Mouse (Mus musculus): ENCODE data around the gene Rag2. TPM values are rescaled to one million over a fixed set of nuclear protein-coding genes. Genes with fewer than 3 reads are reported as not detected.

Rag2 gene
- polyA plus RNA-seq, 1 experiment from 2014 or later = 0.22 TPM

DNA sequence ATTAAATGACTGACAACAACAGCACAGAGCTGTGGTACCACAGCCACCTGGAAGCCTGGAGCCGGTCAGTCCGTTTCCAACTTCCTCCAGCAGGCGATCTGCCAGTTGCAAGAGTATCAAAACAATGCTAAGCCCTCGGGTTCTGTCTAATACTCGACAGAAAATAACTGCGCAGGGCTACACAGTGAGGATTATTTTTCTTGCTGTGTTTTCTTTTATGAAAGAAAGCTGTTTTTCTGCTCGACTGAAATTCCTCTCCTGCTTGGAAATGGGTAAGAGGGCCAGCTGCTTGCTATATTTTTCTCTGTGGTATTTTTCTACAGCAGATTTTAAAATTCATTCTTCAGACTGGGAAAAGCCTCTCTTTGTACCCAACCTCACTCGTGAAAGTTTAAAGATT, 23.8 kb upstream of the Rag2 start:
- Histone ChIP-seq H3K9me3 (replicated peaks) (no peaks in the 10 kb centered on the region), H3K27ac (no peak overlapping the region), H3K4me2 (replicated peaks) (no peak overlapping the region), H3K4me3 (no peak overlapping the region), H3K36me3 (no peaks in the 10 kb centered on the region), H3K4me1 (peaks cover 11% of the 10 kb centered on the region; the same call in 1 of the 2 replicates), H3K27me3 (no peaks in the 10 kb centered on the region), H3K9ac (no peak overlapping the region)
- WGBS = 38% methylated on average over 8 of the region's 8 CpGs
- no peak for ATAC-seq (ENCODE audit: low FRiP score)

GRCm38 (mm10) chr2:101603099-101603498, 21.4 kb upstream of the Rag2 start:
- no peaks in the 10 kb centered on the region for H3K36me3 ChIP-seq
- H3K9me3 ChIP-seq (replicated peaks) = no peaks in the 10 kb centered on the region
- WGBS = 94% methylated on average over 1 of the region's 1 CpGs
- no peak overlapping the region for H3K9ac ChIP-seq
- ATAC-seq (ENCODE audit: low FRiP score) = no peak
- H3K4me3 ChIP-seq = no peak overlapping the region
- H3K27ac ChIP-seq = no peak overlapping the region
- no peaks in the 10 kb centered on the region for H3K27me3 ChIP-seq
- peaks cover 10% of the 10 kb centered on the region; the same call in 1 of the 2 replicates for H3K4me1 ChIP-seq
- no peak overlapping the region for H3K4me2 ChIP-seq (replicated peaks)

DNA sequence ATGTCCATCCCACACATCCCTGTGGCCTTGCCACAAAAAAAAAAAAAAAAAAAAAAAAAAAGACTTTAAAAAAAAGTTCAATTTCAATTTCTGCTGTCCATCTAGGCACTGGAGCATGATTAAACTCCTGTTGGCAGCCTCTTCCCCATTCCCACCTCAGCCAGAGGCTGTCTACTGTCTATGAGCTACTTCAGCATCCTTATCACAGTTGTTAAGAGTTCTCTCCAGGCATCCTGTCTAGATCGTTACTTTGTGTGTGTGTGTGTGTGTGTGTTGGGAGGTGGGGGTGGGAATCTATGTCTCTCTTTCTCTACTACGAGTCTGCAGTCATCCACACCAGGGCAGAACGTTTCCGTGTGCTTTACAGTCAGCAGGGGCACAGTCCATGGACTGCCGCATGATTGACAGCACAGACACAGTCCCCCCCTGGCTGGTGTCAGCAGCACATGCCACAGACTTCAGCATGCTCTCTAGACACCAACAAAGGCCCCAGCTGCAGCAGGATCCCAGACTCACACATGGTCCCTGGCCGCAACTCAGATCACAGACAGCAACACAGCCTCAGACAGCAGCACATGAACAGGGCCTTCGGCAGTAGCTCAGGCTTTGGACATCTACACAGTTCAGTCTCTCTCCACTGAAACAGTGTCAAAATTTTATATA, 16.2 kb upstream of the Rag2 start:
- Histone ChIP-seq H3K9me3 (replicated peaks) (no peaks in the 10 kb centered on the region), H3K27ac (peak overlapping the region; percentile 40; the same call in 1 of the 2 replicates), H3K4me1 (peaks cover 4% of the 10 kb centered on the region), H3K4me2 (replicated peaks) (no peak overlapping the region), H3K4me3 (no peak overlapping the region), H3K27me3 (no peaks in the 10 kb centered on the region), H3K9ac (no peak overlapping the region), H3K36me3 (no peaks in the 10 kb centered on the region)
- peak; percentile 95 for ATAC-seq (ENCODE audit: low FRiP score)
- 39% methylated on average over 7 of the region's 7 CpGs for WGBS

- H3K9me3 ChIP-seq (replicated peaks) = no peaks in the 10 kb centered on the region
- no peak overlapping the region for H3K9ac ChIP-seq
- no peak overlapping the region for H3K4me3 ChIP-seq
- no peak overlapping the region for H3K4me2 ChIP-seq (replicated peaks)
- no peak for ATAC-seq (ENCODE audit: low FRiP score)
- no peaks in the 10 kb centered on the region for H3K27me3 ChIP-seq
- WGBS = 90% methylated on average over 3 of the region's 3 CpGs
- no peaks in the 10 kb centered on the region for H3K36me3 ChIP-seq
- H3K27ac ChIP-seq = no peak overlapping the region
- peaks cover 9% of the 10 kb centered on the region for H3K4me1 ChIP-seq
Observed at GRCm38 (mm10) chr2:101610861-101611260, 13.7 kb upstream of the Rag2 start.

DNA sequence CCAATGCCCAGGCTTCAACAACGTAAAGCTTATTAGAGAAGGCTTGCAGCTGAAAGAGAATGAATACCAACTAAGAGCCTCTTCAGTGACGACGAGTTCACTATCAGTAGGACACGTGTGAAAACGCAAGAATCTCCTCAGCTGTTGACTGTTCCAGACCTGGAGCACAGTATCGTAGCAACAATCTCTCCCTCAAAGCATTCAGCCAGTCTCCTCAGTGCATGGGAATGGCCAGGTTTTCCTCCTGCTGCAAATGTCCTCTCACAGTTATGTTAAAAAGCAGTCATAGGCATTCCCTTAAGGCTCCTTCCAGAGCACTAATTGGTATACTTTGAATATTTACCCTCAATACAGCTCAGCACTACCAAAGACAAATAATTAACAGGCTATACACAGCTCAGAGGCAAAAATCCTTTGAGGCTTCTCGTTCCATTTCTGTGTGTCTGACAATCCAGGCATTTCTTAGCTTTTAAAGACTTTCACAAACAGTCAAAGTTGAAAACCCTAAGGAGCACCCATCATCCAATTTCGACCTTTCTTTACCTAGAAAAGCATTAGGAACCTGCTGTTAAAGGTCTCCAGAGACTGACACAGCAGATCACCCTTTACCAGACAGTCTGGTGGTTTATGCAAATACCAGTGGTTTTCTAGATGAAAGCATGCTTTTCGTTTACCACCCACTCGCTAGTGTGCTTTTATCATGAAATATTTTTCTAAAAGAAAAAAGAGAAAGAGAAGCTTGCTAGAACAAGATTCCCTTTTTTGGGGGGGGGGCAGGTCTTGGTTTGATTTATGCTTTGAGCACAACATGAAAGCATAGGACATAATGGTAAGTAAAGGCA, 8.8 kb upstream of the Rag2 start:
- WGBS = 82% methylated on average over 10 of the region's 10 CpGs
- H3K4me3 ChIP-seq = no peak overlapping the region
- ATAC-seq (ENCODE audit: low FRiP score) = no peak
- no peaks in the 10 kb centered on the region for H3K36me3 ChIP-seq
- no peak overlapping the region for H3K27ac ChIP-seq
- peaks cover 6% of the 10 kb centered on the region; the same call in 1 of the 2 replicates for H3K4me1 ChIP-seq
- H3K4me2 ChIP-seq (replicated peaks) = no peak overlapping the region
- no peaks in the 10 kb centered on the region for H3K27me3 ChIP-seq
- no peak overlapping the region for H3K9ac ChIP-seq
- H3K9me3 ChIP-seq (replicated peaks) = no peaks in the 10 kb centered on the region

GRCm38 (mm10) chr2:101618373-101618772, 6.1 kb upstream of the Rag2 start:
- Histone ChIP-seq H3K27me3 (no peaks in the 10 kb centered on the region), H3K4me2 (replicated peaks) (no peak overlapping the region), H3K4me3 (no peak overlapping the region), H3K9ac (no peak overlapping the region), H3K27ac (no peak overlapping the region), H3K9me3 (replicated peaks) (no peaks in the 10 kb centered on the region), H3K36me3 (no peaks in the 10 kb centered on the region), H3K4me1 (peaks cover 6% of the 10 kb centered on the region; the same call in 1 of the 2 replicates)
- no peak for ATAC-seq (ENCODE audit: low FRiP score)
- 92% methylated on average over 4 of the region's 4 CpGs for whole genome bisulfite sequencing

GRCm38 (mm10) chr2:101620899-101621298, 3.6 kb upstream of the Rag2 start:
- Histone ChIP-seq H3K27me3 (no peaks in the 10 kb centered on the region), H3K9ac (no peak overlapping the region), H3K4me2 (replicated peaks) (no peak overlapping the region), H3K9me3 (replicated peaks) (no peaks in the 10 kb centered on the region), H3K4me1 (peaks cover 9% of the 10 kb centered on the region), H3K36me3 (no peaks in the 10 kb centered on the region), H3K4me3 (no peak overlapping the region), H3K27ac (no peak overlapping the region)
- 80% methylated on average over 3 of the region's 3 CpGs for WGBS
- ATAC-seq (ENCODE audit: low FRiP score) = no peak

DNA sequence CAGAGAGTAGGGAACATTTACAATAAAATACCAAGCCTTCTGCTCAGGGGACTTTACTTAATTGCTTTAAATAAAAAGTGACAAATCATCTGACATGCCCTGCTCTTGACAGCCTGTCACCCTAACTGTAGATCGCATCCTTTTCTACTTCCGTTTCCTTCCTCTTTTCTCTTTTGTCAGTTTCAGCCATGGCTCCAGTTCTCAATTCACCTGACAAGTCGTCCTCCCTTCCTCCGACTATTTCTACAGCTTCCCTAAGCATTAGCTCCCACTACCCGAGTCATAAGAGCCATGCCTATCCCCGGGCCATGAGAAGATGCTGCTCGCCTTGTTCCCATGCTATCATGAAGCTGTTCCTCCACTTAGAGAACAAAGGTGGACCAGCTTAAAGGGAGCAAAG, 2.9 kb upstream of the Rag2 start:
- Histone ChIP-seq H3K36me3 (no peaks in the 10 kb centered on the region), H3K9me3 (replicated peaks) (no peaks in the 10 kb centered on the region), H3K27ac (no peak overlapping the region), H3K4me1 (peaks cover 9% of the 10 kb centered on the region), H3K4me2 (replicated peaks) (no peak overlapping the region), H3K4me3 (no peak overlapping the region), H3K9ac (no peak overlapping the region), H3K27me3 (no peaks in the 10 kb centered on the region)
- 73% methylated on average over 7 of the region's 7 CpGs for WGBS
- ATAC-seq (ENCODE audit: low FRiP score) = no peak

DNA sequence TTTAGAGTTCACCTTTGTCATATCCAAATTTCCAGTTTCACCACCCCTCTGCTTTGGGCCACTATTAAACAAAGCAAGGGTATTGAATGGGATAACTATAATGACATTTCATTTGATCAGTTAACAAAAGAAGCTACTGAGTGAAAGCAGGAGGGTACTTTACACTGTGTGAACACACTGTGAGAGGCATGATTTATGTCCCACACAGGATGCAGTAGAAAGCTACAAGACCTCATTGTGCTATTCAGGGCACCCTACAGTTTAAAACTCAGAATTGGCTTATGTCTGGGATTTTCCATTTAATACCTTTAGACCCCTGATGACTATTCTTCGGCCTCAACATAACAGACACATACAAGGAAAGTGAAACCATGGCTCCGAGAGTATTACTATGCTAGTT, 1.5 kb upstream of the Rag2 start:
- Histone ChIP-seq H3K36me3 (no peaks in the 10 kb centered on the region), H3K9ac (no peak overlapping the region), H3K4me3 (no peak overlapping the region), H3K4me2 (replicated peaks) (no peak overlapping the region), H3K4me1 (peaks cover 13% of the 10 kb centered on the region), H3K27me3 (no peaks in the 10 kb centered on the region), H3K9me3 (replicated peaks) (no peaks in the 10 kb centered on the region), H3K27ac (no peak overlapping the region)
- WGBS = 62% methylated on average over 2 of the region's 2 CpGs
- ATAC-seq (ENCODE audit: low FRiP score) = no peak

DNA sequence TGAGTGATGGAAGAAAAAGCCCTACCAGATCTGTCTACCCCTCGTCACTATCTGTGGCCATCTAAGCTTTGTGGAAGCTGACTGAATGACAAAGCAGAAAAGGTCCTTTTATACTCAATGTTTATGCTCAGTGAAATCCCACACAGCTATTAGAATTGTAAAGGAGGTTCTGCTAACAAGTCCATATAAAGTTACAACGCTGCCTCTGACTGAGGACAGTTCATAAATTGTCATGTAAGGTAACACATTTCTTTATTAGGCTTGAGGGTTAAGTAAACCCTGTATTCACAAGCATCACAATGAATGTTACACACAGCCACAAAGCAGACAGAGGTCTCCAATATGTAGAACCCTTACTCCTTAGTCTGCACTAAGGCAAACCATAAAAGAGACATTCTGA, 507 bp upstream of the Rag2 start:
- ATAC-seq (ENCODE audit: low FRiP score) = no peak

DNA sequence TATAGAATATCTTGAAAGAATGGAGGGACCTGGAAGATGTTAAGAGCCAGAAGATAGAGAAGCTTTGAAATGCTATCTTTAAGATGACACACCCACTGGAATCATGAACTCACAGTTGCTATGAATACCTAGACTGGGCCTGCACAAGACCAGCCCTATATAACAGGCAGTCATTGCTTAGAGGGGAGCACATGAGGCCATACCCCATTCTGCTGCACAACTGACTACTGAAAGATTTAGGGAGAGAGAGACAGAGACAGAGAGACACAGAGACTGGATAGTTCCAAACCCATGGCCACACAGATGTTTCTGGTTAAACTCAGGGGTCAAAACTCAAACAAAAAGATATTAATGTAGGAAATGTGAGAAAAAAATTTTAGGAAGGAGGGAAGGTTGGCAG, 2.7 kb downstream of the Rag2 start:
- no peaks in the 10 kb centered on the region for H3K36me3 ChIP-seq
- peaks cover 16% of the 10 kb centered on the region for H3K4me1 ChIP-seq
- no peak overlapping the region for H3K4me2 ChIP-seq (replicated peaks)
- no peak overlapping the region for H3K9ac ChIP-seq
- ATAC-seq (ENCODE audit: low FRiP score) = no peak
- no peak overlapping the region for H3K27ac ChIP-seq
- no peak overlapping the region for H3K4me3 ChIP-seq
- no peaks in the 10 kb centered on the region for H3K9me3 ChIP-seq (replicated peaks)
- H3K27me3 ChIP-seq = no peaks in the 10 kb centered on the region

More for the DNA sequence above, 507 bp upstream of the Rag2 start:
- no peaks in the 10 kb centered on the region for H3K9me3 ChIP-seq (replicated peaks)
- no peaks in the 10 kb centered on the region for H3K36me3 ChIP-seq
- H3K27ac ChIP-seq = no peak overlapping the region
- H3K4me2 ChIP-seq (replicated peaks) = no peak overlapping the region
- no peak overlapping the region for H3K4me3 ChIP-seq
- H3K27me3 ChIP-seq = no peaks in the 10 kb centered on the region
- WGBS = 34% methylated on average over 2 of the region's 2 CpGs
- H3K9ac ChIP-seq = no peak overlapping the region
- peaks cover 13% of the 10 kb centered on the region for H3K4me1 ChIP-seq

DNA sequence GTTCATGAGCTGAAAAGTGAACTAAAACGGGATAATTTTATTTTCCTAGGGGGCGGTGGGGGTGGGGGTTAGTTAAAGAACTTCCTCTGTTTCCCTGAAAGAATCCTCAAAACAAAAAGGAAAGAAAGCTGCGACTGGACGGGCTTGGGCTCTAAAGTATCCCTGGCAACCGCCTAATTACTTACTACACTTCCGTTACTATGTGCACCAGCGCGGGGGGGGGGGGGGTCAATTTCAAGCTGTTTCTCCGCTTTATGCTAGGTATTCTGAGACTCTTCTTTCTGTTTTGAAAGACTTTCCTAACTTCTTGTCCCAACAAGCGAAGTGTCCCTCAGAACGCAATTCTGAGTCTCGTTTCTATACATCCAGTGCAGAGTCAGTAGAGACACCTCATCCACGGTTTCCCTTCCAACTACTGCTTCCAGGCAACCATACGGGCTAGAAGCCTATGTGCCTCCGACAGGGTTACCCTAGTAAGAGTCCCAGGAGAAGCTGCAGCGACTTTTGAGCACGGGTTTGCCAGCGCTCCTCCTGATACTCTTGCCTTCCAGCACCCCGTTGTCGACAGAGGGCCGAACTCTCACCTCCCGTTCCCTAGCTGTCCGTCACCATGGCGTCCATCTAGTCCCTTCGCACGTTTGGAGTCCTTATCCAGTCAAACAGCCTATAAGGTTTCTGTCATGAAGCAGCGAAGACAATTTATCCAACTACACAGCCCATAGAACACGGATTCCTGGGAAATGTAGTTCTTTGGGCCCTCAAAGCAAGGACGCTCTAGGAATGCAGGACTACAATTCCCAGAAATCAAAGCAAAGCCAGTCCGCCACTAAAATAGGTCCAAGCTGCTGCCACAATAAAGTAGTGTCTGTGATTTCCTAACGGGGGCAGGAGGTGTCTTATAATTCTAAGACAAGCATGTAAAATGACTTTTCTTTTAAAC, 4.0 kb downstream of the Rag2 start:
- H3K27me3 ChIP-seq = no peaks in the 10 kb centered on the region
- whole genome bisulfite sequencing = under 1% methylated on average over 31 of the region's 31 CpGs
- peak overlapping the region; percentile 73 for H3K9ac ChIP-seq
- H3K27ac ChIP-seq = peak overlapping the region; percentile 92
- peak overlapping the region; percentile 62 for H3K4me3 ChIP-seq
- peaks cover 16% of the 10 kb centered on the region for H3K4me1 ChIP-seq
- H3K9me3 ChIP-seq (replicated peaks) = no peaks in the 10 kb centered on the region
- H3K36me3 ChIP-seq = no peaks in the 10 kb centered on the region
- peak; percentile 98 for ATAC-seq (ENCODE audit: low FRiP score)
- peak overlapping the region; percentile 66 for H3K4me2 ChIP-seq (replicated peaks)

All from hindbrain, embryonic 12.5 days (tissue).